Mouse (Mus musculus): ENCODE results near the gene Rab3c.
A peak's percentile ranks its signal among the peaks of the same experiment; 100 is the strongest.

Gene Rab3c

DNA sequence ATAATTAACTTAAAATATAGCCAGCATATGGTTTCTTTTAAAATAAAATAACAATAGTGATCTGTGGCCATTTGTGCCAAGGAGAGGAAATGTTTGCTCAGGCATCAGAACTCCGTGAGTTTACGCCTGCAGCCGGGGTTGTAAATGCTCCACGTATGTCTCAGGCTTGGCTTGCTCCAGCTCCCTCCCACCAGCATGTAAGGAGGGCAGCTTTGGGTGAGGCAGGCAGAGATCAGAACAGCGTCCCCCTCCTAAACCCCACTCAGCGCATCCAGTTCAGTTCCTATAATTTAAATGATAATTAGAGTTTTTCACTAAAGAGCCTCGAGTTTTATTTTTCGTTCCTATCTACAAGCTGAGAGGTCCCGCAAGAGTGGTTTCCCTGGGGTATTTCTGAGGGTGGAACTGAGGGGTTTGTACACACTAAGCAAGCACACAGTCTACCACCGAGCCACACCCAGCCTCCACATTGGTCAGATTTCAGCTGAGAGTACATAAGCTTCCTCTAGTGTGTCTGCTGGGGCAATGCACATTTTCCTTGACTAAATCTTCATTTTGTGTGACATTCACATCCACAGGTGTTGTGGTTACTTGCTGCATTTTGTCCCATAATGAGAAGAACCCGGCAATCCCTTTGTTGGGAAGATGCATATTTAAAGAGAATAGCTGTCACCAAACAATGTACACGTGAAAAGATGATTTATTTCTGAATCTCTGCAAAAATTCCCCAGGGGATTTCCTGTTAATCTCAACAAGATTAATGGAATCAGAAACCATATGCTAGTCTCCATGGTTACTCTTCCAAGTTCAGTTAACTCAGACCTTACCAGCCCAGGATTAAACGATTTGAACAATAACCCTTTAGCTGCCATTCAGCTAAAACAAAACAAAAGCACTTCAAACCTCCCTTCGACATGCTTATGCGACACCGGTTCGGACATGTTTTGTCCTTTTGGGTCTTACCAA is 186.8 kb downstream of the Rab3c start:
- DNase-seq (ENCODE audit: low spot score): no peak

DNA sequence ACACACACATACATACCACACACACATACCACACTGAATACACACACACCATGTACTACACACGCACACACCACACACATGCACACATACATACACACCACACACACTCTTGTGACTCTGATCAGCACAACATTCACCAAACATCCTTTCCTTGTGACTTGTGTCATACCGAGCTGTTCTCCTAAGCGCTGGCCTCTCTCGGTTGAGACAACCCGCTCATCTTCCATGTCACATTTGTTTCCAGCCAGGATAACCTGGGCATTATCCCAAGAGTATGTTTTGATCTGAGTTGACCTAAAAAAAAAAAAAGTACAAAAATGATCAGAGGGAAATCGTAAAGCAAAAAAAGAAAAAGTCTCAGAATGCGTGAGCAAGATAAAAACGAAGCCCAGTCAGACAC is 196.8 kb downstream of the Rab3c start:
- DNase-seq (ENCODE audit: low spot score): no peak

DNA sequence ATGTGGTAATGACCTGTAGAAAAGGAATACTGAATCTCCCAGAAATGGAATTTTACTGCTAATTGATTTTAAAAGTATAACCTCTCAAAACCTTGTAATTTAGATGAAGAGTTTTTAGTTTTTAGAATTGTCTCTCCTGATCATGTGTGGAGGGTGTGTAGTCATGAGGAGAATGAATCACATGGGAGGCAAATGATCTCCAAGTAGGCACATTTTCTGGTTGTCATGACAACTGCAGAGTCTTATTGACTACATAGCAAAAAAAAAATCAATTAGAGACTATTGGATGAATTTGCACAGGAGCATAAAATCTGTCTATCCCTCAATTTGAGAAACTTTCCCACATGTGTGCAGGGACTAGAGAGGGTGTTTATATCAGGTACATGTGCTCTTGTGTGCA is 199.6 kb downstream of the Rab3c start:
- DNase-seq (ENCODE audit: low spot score): no peak

- no peak for DNase-seq (ENCODE audit: low spot score)
Observed at GRCm38 (mm10) chr13:110075587-110075986, 205.2 kb downstream of the Rab3c start.

DNA sequence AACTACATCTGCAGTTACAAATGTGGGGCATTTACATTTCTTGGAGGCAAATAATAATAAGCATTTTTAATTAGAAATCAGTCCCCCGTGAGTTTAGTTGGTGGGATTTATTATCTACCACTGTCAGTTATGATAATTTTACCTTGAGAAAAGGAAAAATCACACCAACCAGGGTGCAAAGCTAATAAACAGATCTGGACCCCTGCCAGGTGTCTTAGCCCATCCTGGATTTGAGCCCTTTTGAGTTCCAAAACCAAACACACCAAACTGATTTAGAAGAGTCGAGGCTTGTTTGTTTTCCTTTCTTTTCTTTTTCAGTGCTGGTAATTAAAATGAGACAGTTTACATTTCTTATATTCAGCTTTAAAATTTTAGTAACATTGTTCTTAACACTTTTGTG is 206.6 kb downstream of the Rab3c start:
- DNase-seq (ENCODE audit: low spot score): no peak

DNA sequence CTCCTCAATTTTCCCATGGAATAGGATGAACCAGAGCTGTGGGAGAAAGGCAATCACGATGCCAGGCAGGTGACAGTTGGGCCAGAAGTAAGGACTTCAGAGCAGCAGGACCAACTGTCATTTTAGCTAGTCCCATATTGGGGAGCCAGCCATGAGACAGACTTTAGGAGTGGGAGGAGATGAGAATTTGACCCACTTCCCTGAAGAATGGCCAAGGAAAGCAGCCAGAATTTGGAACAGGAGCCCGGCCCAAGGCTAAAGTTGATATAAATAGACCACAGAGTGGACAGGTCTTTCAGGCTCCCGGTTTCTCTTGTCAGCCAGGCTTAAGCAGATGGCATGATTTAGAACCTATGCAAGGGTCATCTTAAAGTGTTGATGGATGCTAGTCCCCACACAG is 213.6 kb downstream of the Rab3c start:
- DNase-seq (ENCODE audit: low spot score): no peak

GRCm38 (mm10) chr13:110066674-110067073 is 214.1 kb downstream of the Rab3c start:
- no peak for DNase-seq (ENCODE audit: low spot score)

DNA sequence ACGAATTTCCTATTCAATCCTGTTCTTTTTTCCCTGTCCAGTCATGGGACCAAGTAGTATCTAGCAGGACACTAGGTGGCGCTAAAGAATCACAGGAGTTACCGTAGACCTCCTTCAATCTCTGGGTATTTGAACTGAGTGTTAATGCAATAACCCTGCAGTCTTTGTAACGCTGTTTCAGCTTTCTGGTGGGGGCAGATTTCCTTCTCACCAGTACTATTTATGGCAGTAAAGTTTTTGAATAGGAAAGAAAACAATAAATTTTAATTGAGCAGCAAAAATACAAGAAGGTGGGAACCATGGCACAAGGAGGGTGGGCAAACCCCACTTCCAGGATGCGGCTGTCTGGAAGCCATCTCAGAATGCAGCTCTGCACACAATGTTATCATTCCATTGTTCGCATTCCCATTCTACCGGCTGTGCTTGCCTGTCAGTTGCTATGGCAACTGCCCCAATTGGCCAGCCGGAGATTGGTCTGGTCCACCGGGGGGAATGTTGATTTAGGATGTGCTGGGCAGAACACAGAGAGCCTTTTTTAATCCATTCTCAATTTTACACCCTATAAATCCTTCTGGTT is 217.9 kb downstream of the Rab3c start:
- DNase-seq (ENCODE audit: low spot score): peak; percentile 97

DNA sequence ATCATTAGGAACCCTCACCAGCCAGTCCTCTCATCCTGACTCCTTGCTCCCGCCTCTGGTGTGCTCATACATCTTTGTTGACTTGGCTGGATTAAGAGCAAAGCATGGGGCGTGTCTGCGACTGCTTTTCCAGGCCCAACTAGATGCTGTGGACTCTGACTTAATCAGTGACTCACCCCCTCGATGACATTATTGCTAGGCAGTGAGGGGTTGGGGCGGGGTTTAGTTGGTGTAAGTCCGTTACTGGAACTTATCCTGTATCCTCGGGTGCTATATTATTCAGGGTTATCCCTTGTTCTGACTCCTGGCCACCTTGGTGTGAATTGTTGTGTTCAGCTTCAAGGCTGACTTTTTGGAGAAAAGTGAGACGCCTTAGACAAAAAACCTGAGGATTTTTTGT is 218.5 kb downstream of the Rab3c start:
- peak; percentile 91 for DNase-seq (ENCODE audit: low spot score)

DNA sequence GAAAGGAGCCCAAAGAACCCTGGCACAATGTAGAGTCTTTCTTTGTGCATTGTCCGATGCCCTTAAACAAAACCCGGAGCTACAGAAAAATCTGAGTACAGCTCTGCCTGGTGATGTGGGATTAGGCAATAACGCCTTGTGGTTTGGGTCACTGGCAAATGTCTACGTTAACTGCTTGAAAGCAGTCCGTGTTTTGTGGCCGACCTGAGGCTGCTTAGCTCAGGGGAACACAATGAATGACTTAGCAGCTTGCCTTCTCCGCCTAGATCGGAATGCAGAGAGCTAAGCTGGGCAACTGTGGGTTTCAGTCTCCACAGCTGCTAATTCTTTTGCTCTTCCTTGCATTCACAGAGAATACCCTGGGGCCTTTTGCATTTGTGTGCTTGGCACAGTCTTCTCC is 226.3 kb downstream of the Rab3c start:
- no peak for DNase-seq (ENCODE audit: low spot score)

DNA sequence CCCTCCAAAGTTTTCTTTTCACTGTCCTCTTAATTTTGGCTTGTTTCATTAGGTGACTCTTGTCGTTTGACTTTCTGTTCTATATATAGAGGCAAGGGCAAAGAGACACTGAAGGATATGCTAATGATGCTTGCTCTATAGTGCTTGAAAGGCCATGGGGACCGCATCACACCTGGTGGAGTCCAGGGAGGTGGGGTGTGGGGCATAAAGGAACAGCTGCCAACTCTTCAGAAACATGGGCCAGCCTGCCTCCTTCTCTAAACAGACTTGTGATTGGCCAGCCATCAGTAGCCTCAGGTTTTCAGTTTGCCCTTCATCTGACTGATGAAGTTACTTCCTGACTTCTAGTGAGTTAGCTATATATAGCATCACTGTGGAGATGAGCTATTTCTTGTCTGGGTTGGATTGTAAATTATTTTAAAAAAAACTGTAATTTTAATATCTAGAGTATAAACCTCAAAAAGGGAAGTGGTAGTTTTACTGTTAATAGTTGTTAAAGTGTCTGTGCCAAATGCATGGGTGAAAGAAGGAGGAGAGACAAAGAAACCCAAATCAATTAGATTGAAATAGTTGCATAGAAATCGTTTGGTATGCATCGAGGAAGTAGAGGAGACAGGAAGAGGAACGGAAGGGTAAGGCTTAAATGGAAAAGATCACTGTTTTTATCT is 231.9 kb downstream of the Rab3c start:
- DNase-seq (ENCODE audit: low spot score): no peak

GRCm38 (mm10) chr13:110044418-110044817 is 236.4 kb downstream of the Rab3c start:
- DNase-seq (ENCODE audit: low spot score): no peak

GRCm38 (mm10) chr13:110039779-110040498 is 240.9 kb downstream of the Rab3c start:
- DNase-seq (ENCODE audit: low spot score): peak; percentile 46

DNA sequence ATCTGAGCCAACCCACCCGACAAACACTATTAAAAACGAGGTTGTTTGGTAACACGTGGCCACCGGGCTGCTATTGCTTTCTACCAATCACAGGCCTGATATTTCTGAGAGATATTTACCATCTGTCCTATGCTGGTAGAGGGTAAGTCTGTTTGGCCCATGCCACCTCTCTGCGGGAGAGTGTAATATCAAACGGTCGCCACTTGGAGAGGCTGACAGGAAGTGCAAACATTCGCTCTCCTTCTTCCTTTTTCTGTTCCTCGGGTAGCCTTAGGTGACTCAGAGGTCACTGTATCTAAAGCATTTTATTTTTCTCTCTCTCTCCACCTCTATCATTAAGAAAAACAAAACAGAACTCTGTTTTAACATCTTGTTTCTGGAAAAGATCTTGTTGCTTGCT is 241.6 kb downstream of the Rab3c start:
- DNase-seq (ENCODE audit: low spot score): no peak

- DNase-seq (ENCODE audit: low spot score): no peak
Observed at GRCm38 (mm10) chr13:110038521-110038920, 242.3 kb downstream of the Rab3c start.

- DNase-seq (ENCODE audit: low spot score): no peak
Observed at GRCm38 (mm10) chr13:110034885-110035284, 245.9 kb downstream of the Rab3c start.

DNA sequence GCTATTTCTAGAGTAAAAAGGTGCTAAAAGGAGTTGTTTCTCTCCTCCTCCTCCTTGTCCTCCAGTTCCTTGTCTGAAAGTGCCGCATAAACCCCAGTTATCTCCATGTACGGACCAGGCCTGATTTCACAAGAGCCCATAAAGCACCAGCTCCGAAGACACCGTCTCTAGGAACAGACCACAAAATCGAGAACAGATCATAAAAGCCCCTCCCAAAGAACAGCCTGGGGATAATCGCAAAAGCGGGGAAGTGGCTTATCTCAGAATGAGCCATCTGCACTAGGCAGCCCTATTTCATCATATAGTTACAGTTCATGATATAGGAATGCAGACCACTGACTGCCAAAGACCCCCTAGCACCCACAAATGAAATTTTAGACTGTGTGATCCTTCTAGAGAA is 246.8 kb downstream of the Rab3c start:
- DNase-seq (ENCODE audit: low spot score): no peak

DNA sequence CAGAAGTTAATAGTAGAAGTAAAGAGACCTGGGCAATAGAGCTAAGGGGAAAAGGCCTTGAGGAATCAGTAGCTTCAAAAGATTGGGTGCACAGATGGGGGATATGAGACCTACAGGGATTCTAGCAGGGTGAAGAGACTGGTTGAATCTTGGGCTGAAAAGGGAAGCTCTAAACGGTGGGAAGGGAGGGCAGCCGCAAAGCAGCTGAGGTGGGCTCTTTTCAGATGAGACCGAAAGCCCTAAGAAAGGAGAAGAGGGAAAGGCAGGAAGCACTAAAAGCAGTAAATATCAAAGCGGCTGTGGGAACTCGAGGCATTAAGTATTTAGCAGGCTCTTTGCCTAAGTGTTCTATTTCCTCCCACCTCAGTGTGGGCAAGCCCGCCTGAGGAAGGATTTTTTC is 248.9 kb downstream of the Rab3c start:
- DNase-seq (ENCODE audit: low spot score): no peak

GRCm38 (mm10) chr13:110031061-110031460 is 249.7 kb downstream of the Rab3c start:
- peak; percentile 46 for DNase-seq (ENCODE audit: low spot score)

DNA sequence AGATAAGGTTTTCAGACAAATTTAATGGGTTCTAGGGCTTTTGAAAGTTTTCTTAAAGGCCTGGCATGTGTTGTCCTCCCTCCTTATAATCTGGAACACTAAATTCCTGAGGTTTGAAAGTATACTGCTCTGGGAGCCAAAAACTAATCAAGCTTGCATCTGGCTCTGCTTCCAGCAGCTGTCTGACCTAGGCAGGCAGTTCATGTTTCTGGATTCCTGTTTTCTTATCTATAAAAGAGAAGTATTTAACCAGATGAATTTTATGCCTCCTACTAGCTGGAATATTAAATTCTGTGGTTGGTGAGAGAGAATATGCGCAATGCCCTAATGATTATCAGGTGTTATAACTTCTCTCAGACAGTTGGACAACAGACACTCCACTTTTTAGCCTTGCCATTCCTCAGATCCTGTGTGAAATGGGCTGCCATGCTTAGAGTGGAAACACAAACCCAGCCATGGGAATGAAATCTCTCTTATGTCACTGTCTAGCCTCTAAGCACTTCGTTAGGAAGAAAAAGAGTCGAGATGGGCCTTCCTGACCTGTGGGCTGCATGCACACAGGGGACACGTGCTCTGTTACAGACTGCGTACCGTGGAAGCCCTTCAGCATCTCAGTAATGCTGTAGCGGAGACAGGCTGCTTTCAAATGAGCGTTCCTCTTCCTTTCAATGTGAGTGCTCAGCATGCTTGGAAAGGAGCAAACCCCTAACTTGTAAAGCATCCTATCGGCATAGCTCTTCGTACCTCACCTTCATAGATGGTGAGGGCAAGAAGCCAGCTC is 256.2 kb downstream of the Rab3c start:
- no peak for DNase-seq (ENCODE audit: low spot score)

- DNase-seq (ENCODE audit: low spot score): peak; percentile 44
Observed at GRCm38 (mm10) chr13:110023031-110023430, 257.8 kb downstream of the Rab3c start.

DNA sequence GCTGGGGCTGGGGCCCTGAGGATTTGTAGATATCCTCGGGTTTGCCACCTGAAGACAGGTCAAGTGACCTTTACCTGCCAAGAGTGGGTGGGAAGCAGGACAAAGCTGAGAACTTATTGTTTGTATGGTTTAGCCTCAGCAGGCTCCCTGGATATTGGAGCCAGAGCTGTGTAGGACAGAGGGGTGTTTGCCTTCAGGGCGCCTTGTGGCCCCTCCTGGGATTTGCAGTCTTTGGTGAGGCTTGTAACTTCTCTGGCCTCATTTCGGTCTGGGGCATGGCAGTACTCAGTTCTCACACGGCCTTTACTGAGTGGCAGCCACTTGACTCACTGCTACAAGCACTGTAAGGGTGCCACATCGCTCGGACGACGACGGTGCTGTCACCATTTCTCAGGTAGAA is 261.0 kb downstream of the Rab3c start:
- DNase-seq (ENCODE audit: low spot score): no peak

Measured in MN1 (cell line).